Comparison of ENCODE assay signal across 16 mouse cellular contexts in genomic region chr4:150312646-150313045, GRCm38 (mm10). TPM values are rescaled to one million over a fixed set of nuclear protein-coding genes. Genes with fewer than 3 reads are reported as not detected.
DNase-seq lines count a peak whose midpoint lies in the region; ATAC-seq and TF ChIP-seq lines count a peak whose summit lies in the region.
"Had no signal": no experiment of that assay in that cellular context is flagged by ENCODE, and none has a peak within 500 bp of the region (broad histone marks: within the 10 kb centered on the region; RNA-seq: fewer than 3 reads in every experiment).

No protein-coding gene starts in this region.

- peak overlapping the region; percentile 55 for H3K27ac ChIP-seq in forebrain, embryonic 15.5 days (replicated peaks)
- H3K27ac ChIP-seq in forebrain, postnatal 0 days (ENCODE audit: low read depth, low read length), result no peak overlapping the region
- 0 out of 2 replicates have a peak overlapping the region, but pooled peaks have one; percentile 46 for H3K27ac ChIP-seq in hindbrain, embryonic 14.5 days
- no peak overlapping the region for H3K27ac ChIP-seq in hindbrain, embryonic 11.5 days (ENCODE audit: low read depth, low read length)
- H3K27ac ChIP-seq: limb, embryonic 13.5 days had no signal

- peaks cover 26% of the 10 kb centered on the region for H3K4me1 ChIP-seq in forebrain, embryonic 15.5 days
- H3K4me1 ChIP-seq in forebrain, postnatal 0 days (ENCODE audit: insufficient read depth), result no peaks in the 10 kb centered on the region
- peaks cover 12% of the 10 kb centered on the region for H3K4me1 ChIP-seq in hindbrain, embryonic 14.5 days (replicated peaks; ENCODE audit: control insufficient read depth, insufficient read depth, low read length)
- H3K4me1 ChIP-seq in hindbrain, embryonic 11.5 days (replicated peaks; ENCODE audit: control insufficient read depth, insufficient read depth, low read length), result no peaks in the 10 kb centered on the region; the same call in 1 of the 2 replicates

- TF ChIP-seq POLR2A in brain, embryonic 14.5 days (IDR thresholded peaks at IDR 0.05; ENCODE audit: borderline replicate concordance, extremely low read depth, insufficient read depth, insufficient read length, poor library complexity, severe bottlenecking), result no peak

- 78% methylated on average over 2 of the region's 2 CpGs for WGBS in forebrain, embryonic 15.5 days
- WGBS in forebrain, postnatal 0 days, result 66% methylated on average over 2 of the region's 2 CpGs
- WGBS in hindbrain, embryonic 14.5 days, result 87% methylated on average over 2 of the region's 2 CpGs
- 96% methylated on average over 2 of the region's 2 CpGs for WGBS in hindbrain, embryonic 11.5 days

- no peak overlapping the region for H3K4me2 ChIP-seq in forebrain, embryonic 15.5 days (replicated peaks)
- H3K4me2 ChIP-seq in forebrain, postnatal 0 days (ENCODE audit: low read depth), result no peak overlapping the region
- H3K4me2 ChIP-seq in hindbrain, embryonic 14.5 days (replicated peaks), result no peak overlapping the region
- no peak overlapping the region for H3K4me2 ChIP-seq in hindbrain, embryonic 11.5 days (replicated peaks; ENCODE audit: low read depth, low read length)
- H3K4me2 ChIP-seq: limb, embryonic 13.5 days had no signal

- H3K27me3 ChIP-seq in forebrain, embryonic 15.5 days, result no peaks in the 10 kb centered on the region
- H3K27me3 ChIP-seq in forebrain, postnatal 0 days (ENCODE audit: insufficient read depth, low read length), result no peaks in the 10 kb centered on the region
- H3K27me3 ChIP-seq in hindbrain, embryonic 14.5 days (ENCODE audit: control insufficient read depth, insufficient read depth, low read length), result no peaks in the 10 kb centered on the region
- no peaks in the 10 kb centered on the region for H3K27me3 ChIP-seq in hindbrain, embryonic 11.5 days (ENCODE audit: control insufficient read depth, insufficient read depth, low read length)
- H3K27me3 ChIP-seq: limb, embryonic 13.5 days; megakaryocyte, embryonic 14.5 days had no signal

- no peak for DNase-seq in forebrain, postnatal 0 days
- DNase-seq in hindbrain, embryonic 14.5 days (ENCODE audit: low spot score), result no peak
- no peak for DNase-seq in hindbrain, embryonic 11.5 days (ENCODE audit: low spot score)
- DNase-seq in brain, embryonic 14.5 days (ENCODE audit: low read depth), result peak; percentile 55
- DNase-seq in cerebellum, postnatal 14 days, result peak; percentile 42 to 71
- DNase-seq in thymus, postnatal 25 days, result no peak
- no peak for DNase-seq in ovary, postnatal 36 days (ENCODE audit: low spot score)
- DNase-seq: B cell, adult 2 months; kidney, adult 8-10 months; lung, adult 18-20 months; retina, postnatal 1 day; thymus, adult 18-20 months had no signal

- no peaks in the 10 kb centered on the region for H3K36me3 ChIP-seq in forebrain, embryonic 15.5 days
- H3K36me3 ChIP-seq in forebrain, postnatal 0 days (ENCODE audit: insufficient read depth), result no peaks in the 10 kb centered on the region
- H3K36me3 ChIP-seq in hindbrain, embryonic 14.5 days (replicated peaks; ENCODE audit: control insufficient read depth, insufficient read depth), result no peaks in the 10 kb centered on the region
- no peaks in the 10 kb centered on the region for H3K36me3 ChIP-seq in hindbrain, embryonic 11.5 days (ENCODE audit: control insufficient read depth, insufficient read depth, low read length)
- H3K36me3 ChIP-seq: limb, embryonic 13.5 days had no signal

- no peak for TF ChIP-seq CTCF in forebrain, postnatal 0 days (IDR thresholded peaks at IDR 0.05; ENCODE audit: low read depth)
- TF ChIP-seq CTCF in brain, embryonic 14.5 days (IDR thresholded peaks at IDR 0.05; ENCODE audit: borderline replicate concordance, extremely low read depth, insufficient read depth, insufficient read length), result no peak

- H3K4me3 ChIP-seq in forebrain, embryonic 15.5 days, result no peak overlapping the region
- H3K4me3 ChIP-seq in forebrain, postnatal 0 days (ENCODE audit: low read depth, low read length), result no peak overlapping the region
- no peak overlapping the region for H3K4me3 ChIP-seq in hindbrain, embryonic 14.5 days (replicated peaks; ENCODE audit: low read length)
- no peak overlapping the region for H3K4me3 ChIP-seq in hindbrain, embryonic 11.5 days (ENCODE audit: low read depth, low read length)
- H3K4me3 ChIP-seq: limb, embryonic 13.5 days; megakaryocyte, embryonic 14.5 days had no signal

- no peak for ATAC-seq in forebrain, embryonic 15.5 days (replicated peaks)
- ATAC-seq in forebrain, postnatal 0 days, result no peak
- ATAC-seq in hindbrain, embryonic 14.5 days (ENCODE audit: low FRiP score), result no peak
- ATAC-seq in hindbrain, embryonic 11.5 days (ENCODE audit: low FRiP score), result no peak

- H3K9ac ChIP-seq in forebrain, embryonic 15.5 days (replicated peaks), result no peak overlapping the region
- no peak overlapping the region for H3K9ac ChIP-seq in forebrain, postnatal 0 days
- no peak overlapping the region for H3K9ac ChIP-seq in hindbrain, embryonic 14.5 days
- no peak overlapping the region for H3K9ac ChIP-seq in hindbrain, embryonic 11.5 days (ENCODE audit: low read depth, low read length)
- H3K9ac ChIP-seq: limb, embryonic 13.5 days had no signal

- H3K9me3 ChIP-seq in forebrain, embryonic 15.5 days, result no peaks in the 10 kb centered on the region
- no peaks in the 10 kb centered on the region for H3K9me3 ChIP-seq in forebrain, postnatal 0 days (ENCODE audit: low read length)
- no peaks in the 10 kb centered on the region for H3K9me3 ChIP-seq in hindbrain, embryonic 14.5 days (ENCODE audit: control insufficient read depth, low read length)
- H3K9me3 ChIP-seq in hindbrain, embryonic 11.5 days (ENCODE audit: control insufficient read depth, low read length), result no peaks in the 10 kb centered on the region
- H3K9me3 ChIP-seq: G1E; limb, embryonic 13.5 days; megakaryocyte, embryonic 14.5 days had no signal

RNA-seq across cellular contexts. Expression of gene Rere, which starts 31.2 kb away (rescaled TPM):
- 26.6 and 32.0 TPM in 2 replicates for polyA plus RNA-seq in forebrain, embryonic 15.5 days (2015; fragmentation: Nextera tagmentation; extraction: Ambion mirVana)
- 30.5 and 31.3 TPM in 2 replicates for total RNA-seq in forebrain, postnatal 0 days (2014; rRNA removed)
- 14.8 and 18.9 TPM in 2 replicates for polyA plus RNA-seq in forebrain, postnatal 0 days (2015; fragmentation: Nextera tagmentation; extraction: Ambion mirVana)
- 44.4 and 46.8 TPM in 2 replicates for polyA plus RNA-seq in hindbrain, embryonic 14.5 days (2014; fragmentation: Nextera tagmentation; extraction: Ambion mirVana)
- 40.5 and 50.0 TPM in 2 replicates for polyA plus RNA-seq in hindbrain, embryonic 11.5 days (2014; fragmentation: Nextera tagmentation; extraction: Ambion mirVana)
- 37.3 and 82.1 TPM in 2 replicates for polyA plus RNA-seq in brain, embryonic 14.5 days (2012; rRNA removed)

Comparison
In these comparisons a context has a peak if more than half of its experiments do, and no peak if none do; other contexts are left out.
1. H3K27ac ChIP-seq: peak in forebrain, embryonic 15.5 days (single experiment) and hindbrain, embryonic 14.5 days (single experiment); none in forebrain, postnatal 0 days (single experiment) and hindbrain, embryonic 11.5 days (single experiment).
2. DNase-seq: peak in brain, embryonic 14.5 days (single experiment) and cerebellum, postnatal 14 days (2 of 2); none in forebrain, postnatal 0 days (single experiment), hindbrain, embryonic 14.5 days (single experiment), hindbrain, embryonic 11.5 days (single experiment), thymus, postnatal 25 days (single experiment) and ovary, postnatal 36 days (single experiment).